Mouse (Mus musculus) liver, adult 2 months (tissue): ENCODE data around the gene Syde2.

Experiments
- CTCF ChIP-seq: fragments of 200-500 bp; IDR thresholded peaks from 2 replicates; pipeline ENCODE4 v1.5.1; 2011; ENCODE audit warnings: low read depth, low read length, control low read depth
- POLR2A ChIP-seq: fragments of 200-500 bp; IDR thresholded peaks from 2 replicates; pipeline ENCODE4 v1.6.1; 2011; ENCODE audit warnings: low read length, control low read depth; ENCODE audit not compliant: insufficient read depth; ENCODE audit errors: extremely low read depth

- TF ChIP-seq CTCF (no peak), POLR2A (no peak)
These were observed 29.9 kb downstream of the Syde2 start for GRCm38 (mm10) chr3:146017521-146017920.
